Mouse (Mus musculus) gastrocnemius, adult 8-10 months (tissue): ENCODE measurements around the gene Gnb1. TPM values are rescaled to one million over a fixed set of nuclear protein-coding genes. Genes with fewer than 3 reads are reported as not detected.
A peak's percentile ranks its signal among the peaks of the same experiment; 100 is the strongest.
"Not testable (repeated sequence)": the region's sequence is repeated elsewhere in the genome, so short reads cannot be mapped to it uniquely, and the experiment has no call there.

Experiments
- DNase-seq, 2 experiments: peaks; one replicate each; pipeline ENCODE4 v3.0.0; 2022; ENCODE audit warnings: low spot score in 2 of 2
- total RNA-seq, 4 experiments: library from RNA; stranded (reverse); gene quantifications; 2 replicates each; pipeline ENCODE4 v1.2.4; 2022

The Gnb1 gene
- total RNA-seq, 4 experiments from 2014 or later, result 44.1 to 58.4 (median 47.3) TPM

DNA sequence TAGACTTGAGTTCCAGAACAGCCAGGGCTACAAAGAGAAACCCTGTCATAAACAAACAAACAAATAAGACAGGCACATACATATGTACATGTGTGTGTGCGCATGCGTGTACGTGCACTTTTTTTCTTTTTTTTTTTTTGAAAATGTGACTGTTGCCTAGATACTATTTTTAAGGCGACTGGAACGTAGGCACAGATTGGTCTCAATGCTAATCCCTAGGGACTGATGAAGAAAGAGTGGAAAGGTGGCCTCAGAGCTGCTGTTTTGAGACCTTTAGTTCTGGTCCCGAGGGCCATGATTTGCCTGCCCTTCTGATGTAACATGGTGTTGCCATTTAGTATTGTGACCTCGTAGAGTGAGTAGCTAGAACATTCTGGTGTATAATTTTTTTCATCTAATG lies 58.8 kb downstream of the Gnb1 start:
- no peak for DNase-seq

DNA sequence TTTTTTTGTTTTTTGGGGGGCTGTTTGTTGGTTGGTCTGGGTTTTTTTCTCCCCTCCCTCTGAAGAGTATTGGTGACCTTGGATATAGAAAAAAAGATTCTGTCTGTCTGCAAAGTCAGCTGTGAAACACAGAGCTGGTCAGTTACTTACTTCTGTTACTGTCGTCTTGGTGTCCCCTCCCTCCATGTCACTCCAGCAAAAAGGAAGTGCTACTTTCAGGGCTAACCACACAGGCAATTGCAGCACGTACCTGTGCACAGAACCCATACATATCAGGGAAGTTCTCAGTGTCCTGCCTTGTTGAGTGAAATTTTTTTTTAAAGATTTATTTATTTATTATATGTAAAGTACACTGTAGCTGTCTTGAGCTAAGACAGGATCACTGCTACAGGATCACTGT lies 59.3 kb downstream of the Gnb1 start:
- no peak for DNase-seq

DNA sequence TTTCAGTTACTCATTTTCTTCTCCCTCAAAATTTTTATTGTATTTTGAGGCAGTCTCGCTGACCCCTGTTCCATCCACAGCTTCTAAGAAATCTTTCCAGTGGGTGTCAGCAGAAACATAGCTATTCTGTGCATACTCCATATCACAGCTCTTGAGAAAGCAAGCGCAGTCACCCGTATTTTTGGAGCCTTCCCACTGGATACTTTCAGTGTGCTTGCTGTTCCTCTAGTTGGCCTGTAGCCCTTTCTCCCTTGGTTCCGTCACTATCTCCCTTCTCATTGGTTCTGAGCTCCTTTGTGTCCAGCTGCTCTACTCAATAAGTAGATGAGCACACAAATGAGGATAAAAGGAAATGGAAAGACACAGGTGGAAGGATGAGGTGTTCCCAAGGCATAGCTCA lies 59.9 kb downstream of the Gnb1 start:
- DNase-seq, result no peak

DNA sequence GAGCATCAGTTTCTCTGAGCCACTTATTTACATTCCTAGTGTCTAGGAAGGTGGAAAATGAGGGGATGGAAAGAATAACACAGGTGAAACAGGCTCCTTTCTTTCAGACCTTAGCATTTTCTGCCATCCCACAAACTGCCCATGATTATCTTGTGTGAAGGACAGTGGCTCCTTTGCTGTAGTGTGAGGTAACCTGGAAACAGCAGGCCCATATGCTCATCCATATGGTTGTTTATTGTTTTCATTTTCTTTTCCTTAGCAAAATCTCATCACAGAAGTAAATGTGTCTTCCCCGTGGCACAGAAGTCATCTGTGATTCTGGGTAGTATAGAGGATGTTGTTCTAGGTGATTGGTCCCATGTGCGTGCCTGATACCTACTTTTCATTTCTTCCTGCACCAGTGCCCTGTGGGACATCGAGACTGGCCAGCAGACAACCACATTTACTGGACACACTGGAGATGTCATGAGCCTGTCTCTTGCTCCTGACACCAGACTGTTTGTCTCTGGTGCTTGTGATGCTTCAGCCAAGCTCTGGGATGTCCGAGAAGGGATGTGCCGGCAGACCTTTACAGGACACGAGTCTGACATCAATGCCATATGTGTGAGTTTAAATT lies 61.9 kb downstream of the Gnb1 start:
- DNase-seq, result no peak

DNA sequence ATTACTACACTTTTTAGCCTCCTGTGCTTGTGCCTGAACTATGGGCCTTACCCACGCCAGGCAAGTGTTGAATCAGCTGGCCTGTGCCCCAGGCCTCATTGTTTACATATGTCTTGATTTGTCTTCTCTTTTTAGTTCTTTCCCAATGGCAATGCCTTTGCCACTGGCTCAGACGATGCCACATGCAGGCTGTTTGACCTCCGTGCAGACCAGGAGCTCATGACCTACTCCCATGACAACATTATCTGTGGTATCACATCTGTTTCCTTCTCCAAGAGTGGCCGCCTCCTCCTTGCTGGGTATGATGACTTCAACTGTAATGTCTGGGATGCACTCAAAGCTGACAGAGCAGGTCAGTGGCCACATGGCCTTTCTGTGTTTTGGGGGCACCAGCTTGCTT lies 63.7 kb downstream of the Gnb1 start:
- DNase-seq, result no peak

DNA sequence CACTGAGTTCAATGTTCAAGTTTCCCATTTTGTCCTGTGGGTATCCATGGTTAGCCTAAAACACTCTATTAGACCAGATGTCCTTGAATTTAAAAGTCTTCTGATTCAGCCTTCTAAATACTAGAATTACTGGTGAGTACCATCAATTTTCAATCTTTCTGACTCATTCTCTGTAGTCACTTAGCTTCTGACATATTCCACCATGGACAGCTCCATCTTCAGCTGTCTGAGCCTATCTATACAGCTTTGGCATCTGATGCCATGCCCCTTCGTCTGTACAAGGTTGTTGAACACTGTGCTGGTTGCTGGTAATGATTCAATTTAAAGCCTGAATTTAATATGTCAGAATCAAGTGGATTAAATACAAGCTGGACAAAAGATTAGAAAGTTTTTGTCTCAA lies 64.3 kb downstream of the Gnb1 start:
- DNase-seq, result no peak

DNA sequence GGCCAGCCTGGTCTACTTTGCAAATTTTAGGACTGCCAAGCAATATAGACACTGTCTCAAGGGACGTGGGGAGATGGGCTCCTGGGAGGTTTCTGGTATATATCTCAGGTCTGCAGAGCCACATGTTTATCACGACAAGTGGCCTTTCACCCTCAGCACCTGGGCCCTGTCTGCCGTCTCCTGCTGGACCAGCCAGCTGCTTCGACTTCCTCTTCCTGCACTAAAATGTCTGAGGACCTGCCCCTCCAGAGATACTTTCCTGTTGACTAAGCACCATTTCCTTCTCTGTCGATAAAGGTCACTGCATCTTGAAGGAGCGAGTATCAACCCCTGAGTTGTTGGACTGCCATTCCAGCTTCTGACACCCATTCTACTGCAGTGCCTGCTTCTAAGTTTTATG lies 68.3 kb downstream of the Gnb1 start:
- no peak for DNase-seq

DNA sequence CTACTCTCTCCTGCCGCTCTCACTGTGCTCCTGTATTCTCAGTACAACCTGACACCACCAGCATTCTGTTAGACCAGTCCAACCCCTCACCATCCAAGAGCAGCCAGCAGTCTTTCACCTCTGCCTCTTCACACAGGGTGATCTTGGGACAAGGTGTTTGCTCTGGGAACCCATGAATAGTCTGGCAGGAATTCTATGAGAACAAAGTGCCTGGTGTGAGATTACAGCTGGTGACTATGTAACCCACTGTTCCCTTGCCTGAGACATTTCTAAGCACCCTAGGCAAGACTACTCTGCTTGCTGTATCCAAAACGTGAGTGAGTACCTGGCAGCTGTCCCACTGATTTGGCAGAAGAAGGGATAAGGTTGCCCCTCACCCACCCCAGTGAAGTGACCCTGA lies 69.8 kb downstream of the Gnb1 start:
- DNase-seq, result no peak

DNA sequence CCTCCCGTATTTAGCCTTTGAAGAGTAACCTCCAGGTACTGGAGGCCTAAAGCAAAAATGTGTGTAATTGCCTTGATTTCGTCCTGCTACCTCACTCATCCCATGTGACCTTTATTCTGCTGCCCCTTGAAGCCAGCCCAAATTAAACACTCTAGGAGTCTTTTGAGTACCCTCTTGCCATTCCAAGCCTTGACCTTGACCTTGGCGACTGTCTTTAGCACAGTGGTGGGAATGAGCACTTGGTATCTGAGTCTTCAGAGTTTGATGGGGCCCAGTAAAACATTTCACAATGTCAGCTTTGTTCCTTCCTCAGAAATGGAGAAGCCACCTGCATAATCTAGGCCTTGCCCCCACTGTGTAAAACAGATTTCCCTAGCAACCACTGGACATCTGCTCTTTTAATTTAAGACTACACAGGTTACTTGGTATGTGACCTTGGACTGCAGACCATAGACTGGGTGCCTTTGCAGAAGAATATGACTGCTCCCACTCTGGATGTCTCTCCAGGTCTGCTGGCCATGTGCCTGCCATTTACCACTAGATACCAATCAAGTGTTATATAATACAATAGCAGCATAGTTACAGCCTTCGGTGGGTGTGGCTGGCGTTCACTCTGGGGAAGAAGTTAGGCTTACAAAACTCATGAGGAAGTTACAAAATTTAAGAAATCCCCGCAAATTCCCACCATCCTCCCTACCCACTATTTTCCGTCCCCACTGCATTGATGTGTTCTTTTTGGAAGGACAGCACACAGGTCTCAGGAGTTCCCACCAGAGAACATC lies 70.7 kb downstream of the Gnb1 start, which contains the start of gene Nadk:
TSS of gene Nadk (plus strand) at position 718 of the 782 bp plus-strand sequence.
- no peak for DNase-seq

DNA sequence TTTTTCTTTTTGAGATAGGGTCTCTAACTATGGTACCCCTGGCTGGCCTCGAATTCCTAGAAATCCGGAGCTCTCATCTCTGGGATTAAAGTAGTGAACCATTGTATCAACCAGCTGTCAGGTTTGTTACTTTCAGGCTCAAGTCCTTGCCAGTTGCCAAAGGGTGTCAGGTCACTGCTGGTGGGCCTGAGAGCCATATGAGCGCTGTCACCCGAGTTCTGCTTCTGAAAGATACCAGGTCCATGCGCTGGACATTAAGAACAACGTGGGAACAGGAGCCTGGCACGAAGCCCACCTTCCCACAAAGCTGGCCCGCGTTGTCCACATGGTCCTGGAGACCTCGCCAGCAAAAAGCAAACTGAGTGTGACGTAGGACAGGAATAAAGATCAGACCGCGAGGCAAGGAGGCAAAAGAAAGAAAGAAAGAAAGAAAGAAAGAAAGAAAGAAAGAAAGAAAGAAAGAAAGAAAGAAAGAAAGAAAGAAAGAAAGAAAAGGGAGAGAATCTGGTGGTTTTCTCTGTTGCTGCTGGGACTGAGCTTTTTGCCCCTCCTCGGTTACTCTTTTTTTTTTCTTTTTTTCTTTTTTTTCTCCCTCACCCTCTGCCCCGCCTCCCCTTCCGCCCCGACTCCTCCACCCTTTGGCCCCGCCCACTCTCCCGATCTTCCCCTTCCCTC lies 71.7 kb downstream of the Gnb1 start:
- peak; percentile 54 to 72 for DNase-seq

DNA sequence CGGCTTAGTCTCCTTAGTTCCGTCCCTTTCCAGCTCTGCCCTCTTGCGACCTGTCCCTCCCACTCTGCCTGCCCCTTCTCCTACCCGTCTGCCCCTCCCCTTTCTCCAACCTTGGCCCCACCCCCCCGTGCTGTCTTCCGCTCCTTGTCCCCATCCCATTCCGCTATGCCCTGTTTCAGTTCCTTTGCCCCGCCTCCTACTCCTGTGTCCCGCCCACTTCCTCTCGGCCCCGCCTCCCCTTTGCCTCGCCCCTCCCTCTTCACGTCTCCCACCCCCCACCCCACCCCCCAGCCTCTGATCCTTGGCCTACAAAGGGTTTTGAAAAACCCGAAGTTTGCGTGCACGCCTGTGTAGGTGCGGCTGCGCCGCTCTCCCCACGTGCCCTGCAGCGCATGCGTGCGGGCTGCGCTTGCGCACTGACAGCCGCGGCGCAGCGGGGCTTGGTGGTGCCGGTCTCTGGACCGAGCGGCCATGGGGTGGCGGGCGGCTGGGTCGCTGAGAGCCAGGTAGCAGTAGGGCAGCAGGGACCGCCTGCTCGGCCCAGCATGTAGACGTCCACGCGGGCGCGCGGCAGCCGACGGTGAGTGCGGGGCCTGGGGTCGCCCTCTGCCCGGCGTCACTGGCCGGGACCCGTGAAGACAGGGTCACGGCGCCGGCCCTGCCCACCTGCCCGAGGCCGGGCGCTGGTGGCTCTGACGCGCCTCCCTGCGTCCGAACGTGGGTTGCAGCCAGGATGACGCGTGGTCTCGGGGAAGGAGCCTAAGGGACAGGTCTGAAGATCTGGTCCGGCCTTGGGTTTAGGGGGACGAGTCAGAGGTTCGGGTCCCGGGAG lies 72.5 kb downstream of the Gnb1 start:
- DNase-seq, result peak; percentile 93 to 95

DNA sequence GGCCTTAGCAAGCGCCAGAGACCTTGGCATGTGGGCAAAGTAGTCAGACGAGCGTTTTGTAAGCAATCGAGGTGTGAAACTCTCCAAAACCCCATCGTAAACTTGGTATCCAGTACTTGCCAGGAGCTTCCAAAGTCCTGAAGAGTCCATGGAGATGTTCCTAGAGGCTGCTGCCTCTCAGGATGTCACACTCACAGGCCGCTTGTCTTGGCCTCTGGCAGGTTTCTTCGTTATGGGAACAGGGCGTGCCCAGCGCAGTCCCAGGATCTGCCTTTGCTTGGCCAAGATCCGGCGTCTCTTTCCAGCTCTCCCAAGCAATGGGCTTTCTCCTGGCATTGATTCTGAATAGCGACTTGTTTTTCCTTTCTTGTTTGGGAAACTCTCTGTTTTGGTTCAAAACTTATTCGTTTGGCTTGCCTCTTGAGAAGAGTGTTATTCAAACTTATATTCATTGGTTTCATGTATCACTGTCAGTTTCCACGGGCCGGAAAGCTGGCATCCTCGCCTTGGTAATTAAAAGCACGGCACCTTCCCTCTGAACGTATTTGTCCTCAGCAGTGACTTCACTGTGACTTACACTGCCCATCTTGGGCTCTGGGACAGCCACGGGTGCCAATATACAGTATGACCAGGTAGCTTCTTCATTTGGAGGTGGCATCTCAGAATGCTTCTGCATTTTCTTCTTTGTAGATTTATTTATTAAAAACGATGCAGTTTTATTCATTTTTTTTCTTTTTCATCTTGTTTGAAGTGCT lies 73.3 kb downstream of the Gnb1 start:
- peak; percentile 52 to 65 for DNase-seq

DNA sequence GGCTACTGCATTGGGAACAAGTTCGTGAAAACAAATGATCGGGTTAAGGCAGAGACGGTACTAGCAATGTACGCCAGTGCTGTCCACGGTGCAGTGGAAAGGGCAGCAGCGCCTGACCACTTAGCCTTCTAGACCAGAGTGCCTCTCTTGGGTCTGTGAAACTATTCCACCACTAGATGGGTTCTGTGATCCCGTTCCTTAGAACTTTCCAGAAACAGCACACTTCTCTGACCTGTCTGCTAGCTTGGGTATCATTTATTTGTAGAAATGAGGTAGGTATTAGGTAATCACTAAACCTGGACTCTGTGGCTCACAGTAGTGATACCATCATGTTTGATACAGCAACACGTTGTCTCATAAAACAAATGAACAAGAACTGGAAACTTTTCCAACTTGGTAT lies 75.4 kb downstream of the Gnb1 start:
- no peak for DNase-seq

DNA sequence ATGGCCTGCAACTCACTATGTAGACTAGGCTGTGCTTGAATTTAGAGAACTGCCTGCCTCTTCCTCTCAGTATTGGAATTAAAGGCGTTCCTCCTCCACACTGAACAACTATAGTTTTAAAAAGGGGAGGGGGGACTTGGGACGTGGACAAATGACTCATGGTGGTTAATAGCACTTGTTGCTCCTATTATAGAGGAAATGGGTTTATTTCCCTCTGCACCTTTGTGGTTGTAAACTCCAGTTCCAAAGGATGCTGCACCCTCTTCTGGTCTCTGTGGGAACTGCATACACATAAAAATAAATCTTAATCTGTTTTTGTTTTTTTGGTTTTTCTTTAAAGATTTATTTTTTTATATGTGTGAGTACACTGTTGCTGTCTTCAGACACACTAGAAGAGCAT lies 77.0 kb downstream of the Gnb1 start:
- no peak for DNase-seq

DNA sequence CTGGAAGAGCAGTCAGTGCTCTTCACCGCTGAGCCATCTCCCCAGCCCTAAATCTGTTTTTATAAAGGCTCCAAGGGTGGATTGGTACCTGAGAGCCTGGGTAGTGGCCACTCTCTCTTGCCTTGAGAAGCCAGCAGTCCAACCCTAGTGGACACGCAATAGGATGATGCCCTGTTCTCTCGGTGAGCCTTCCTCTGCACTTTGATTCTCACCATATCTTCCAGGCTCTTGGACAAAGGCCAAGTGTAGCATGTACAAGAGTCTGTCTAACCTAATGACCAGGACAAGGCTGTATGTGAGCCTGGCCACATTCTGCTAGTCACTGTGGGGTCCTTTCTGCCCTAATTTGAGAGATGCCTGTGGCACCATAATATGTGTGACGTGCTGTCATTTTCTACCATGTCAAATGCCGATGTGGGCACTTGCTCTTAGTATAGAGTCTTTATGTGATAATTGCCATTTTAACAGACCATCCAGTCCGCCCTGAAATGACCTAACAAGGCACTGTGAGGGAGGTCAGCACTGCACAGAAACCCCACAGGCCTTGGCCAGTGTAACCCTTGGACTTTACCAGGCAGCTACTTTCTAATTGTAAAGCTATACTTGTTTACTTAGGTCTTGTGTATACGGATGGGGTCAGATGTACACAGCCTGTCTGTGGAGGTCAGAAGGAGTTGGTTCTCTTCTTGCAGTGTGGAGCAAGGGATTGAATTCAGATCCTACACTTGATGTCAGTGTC lies 77.6 kb downstream of the Gnb1 start:
- DNase-seq, result no peak

DNA sequence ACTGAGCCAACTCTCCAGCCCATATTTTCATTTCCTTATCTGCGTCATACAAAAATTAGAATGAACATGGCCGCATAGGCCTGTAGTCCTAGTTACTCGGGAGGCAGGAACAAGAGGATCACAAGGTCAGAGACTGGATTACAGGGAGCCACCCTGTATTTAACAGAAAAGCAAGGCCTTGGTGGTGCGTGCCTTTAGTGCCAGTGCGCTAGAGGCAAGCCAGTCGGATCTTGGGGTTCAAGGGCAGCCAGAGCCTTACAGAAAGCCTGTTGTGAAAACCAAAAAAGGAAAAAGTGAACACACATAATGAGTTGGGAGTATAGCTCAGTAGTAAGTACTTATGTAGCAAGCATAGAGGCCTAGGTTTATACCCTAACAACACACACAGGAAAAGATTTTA lies 78.7 kb downstream of the Gnb1 start:
- no peak for DNase-seq

DNA sequence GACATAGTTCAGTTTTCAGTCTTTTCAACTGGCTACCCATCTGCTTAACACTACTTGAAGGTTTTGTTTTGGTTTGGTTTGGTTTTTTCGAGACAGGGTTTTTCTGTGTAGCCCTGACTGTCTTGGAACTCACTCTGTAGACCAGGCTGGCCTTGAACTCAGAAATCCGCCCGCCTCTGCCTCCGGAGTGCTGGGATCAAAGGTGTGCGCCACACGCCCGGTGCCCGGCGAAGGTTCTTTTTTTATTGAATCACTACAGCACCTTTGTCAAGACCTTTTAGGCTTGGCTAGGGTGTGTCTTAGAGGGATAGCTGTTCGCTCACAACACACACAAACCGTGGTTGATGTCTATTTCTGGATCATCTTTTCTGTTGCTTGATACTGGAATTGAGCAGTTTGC lies 79.2 kb downstream of the Gnb1 start:
- not testable (repeated sequence) for DNase-seq

DNA sequence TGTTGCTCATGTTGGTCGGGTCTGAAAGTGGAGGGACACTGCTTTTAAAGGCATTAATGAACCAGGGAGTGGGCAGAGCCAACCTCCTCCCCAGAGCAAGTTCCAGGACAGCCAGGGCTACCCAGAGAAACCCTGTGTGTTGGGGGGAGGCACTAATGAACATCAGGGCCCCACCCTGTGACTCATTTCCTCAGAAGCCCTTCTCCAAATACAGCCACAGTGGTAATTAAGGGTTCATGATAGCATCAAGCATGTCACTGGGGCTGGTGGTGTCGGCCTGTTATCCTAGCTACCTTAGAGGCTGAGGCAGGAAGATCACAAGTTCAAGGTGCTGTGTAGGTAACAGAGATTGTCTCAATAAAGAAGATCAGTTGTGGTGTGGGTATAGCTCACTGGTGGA lies 80.3 kb downstream of the Gnb1 start:
- no peak for DNase-seq

DNA sequence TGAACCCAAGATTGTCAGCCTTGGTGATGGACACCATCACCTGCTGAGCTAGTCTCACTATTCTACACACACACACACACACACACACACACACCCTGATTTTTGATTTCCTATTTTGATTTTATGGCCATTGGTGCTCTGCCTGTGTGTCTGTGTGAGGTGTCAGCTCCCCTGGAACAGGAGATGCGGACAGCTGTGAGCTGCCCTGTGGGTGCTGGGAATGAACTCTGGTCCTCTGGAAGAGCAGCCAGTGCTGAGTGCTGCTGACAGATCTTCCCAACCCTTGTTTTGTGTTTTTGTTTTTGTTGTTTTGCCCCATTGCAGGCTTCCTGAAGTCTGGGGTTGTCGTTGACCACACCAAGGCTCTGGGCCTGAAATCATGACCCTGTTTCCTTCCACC lies 82.0 kb downstream of the Gnb1 start:
- no peak for DNase-seq

DNA sequence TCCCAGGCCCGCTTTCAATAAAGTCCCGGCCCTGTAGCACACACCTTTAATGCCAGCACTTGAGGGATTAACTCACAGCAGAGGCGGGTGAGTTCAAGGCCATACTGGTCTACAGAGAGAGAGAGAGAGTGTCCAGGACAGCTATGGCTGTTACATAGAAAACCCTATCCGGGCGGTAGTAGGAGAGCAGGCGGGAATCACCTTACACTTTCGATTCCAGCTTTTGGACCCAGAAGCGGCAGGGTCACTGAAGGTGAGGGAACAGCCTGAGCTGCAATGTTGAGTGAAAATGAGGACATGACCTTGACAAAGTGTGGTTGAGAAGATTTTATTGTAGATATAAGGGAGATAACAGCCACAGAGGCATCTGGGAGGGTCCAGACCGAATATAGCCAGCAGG lies 82.7 kb downstream of the Gnb1 start:
- no peak for DNase-seq
